Mouse (Mus musculus) CH12.LX (cell line): ENCODE measurements around the gene Nol8. TPM values are rescaled to one million over a fixed set of nuclear protein-coding genes. Genes with fewer than 3 reads are reported as not detected.

Experiments used
- DNase-seq: peaks from one replicate; pipeline ENCODE4 v3.0.0-alpha.2; 2013; ENCODE audit errors: extremely low read depth
- H3K27ac ChIP-seq: 2 replicates; pipeline ENCODE4 v1.5.1; 2012; ENCODE audit warnings: low read depth, mild to moderate bottlenecking, control low read depth, moderate library complexity; ENCODE audit not compliant: insufficient read depth
- H3K27me3 ChIP-seq: replicated peaks from 2 replicates; pipeline ENCODE3; 2012; ENCODE audit warnings: inconsistent platforms
- H3K36me3 ChIP-seq, 2 experiments: replicated peaks in 1 of 2; 2 replicates each; pipeline versions ENCODE3 to v1.6.1; 2012; ENCODE audit warnings: inconsistent platforms in 1 of 2, low read length in 1 of 2, mild to moderate bottlenecking in 1 of 2, mixed read lengths in 1 of 2, moderate library complexity in 1 of 2; ENCODE audit not compliant: control insufficient read depth in 1 of 2, insufficient read depth in 1 of 2
- H3K4me1 ChIP-seq, 2 experiments: 2 replicates each; pipeline ENCODE4 v1.6.1; 2012; ENCODE audit warnings: inconsistent platforms in 1 of 2, moderate library complexity in 1 of 2; ENCODE audit not compliant: insufficient read depth in 2 of 2, control insufficient read depth in 1 of 2
- H3K4me2 ChIP-seq: 2 replicates; pipeline ENCODE4 v1.6.1; 2012; ENCODE audit warnings: low read depth, mild to moderate bottlenecking, control low read depth; ENCODE audit not compliant: poor library complexity, insufficient read depth, severe bottlenecking
- H3K4me3 ChIP-seq, 3 experiments: fragments of 150-350 bp in 1 of 3; sonication (generic) in 1 of 3; replicated peaks in 1 of 3; 2 replicates each; pipeline versions ENCODE3 to v1.5.1; 2011 to 2012; ENCODE audit warnings: low read depth in 2 of 3, low read length in 2 of 3, mild to moderate bottlenecking in 2 of 3, moderate library complexity in 2 of 3, control low read depth in 1 of 3, improper control_type of control experiment in 1 of 3, inconsistent platforms in 1 of 3, mixed read lengths in 1 of 3; ENCODE audit not compliant: poor library complexity in 1 of 3
- H3K79me2 ChIP-seq: replicated peaks from 2 replicates; pipeline ENCODE4 v1.6.1; 2012; ENCODE audit warnings: mild to moderate bottlenecking, moderate library complexity; ENCODE audit not compliant: control insufficient read depth, poor library complexity, insufficient read depth, severe bottlenecking; ENCODE audit errors: extremely low read depth
- H3K9ac ChIP-seq: 2 replicates; pipeline ENCODE4 v1.6.1; 2012; ENCODE audit warnings: low read depth, mild to moderate bottlenecking, control low read depth, moderate library complexity; ENCODE audit not compliant: insufficient read depth
- H3K9me3 ChIP-seq: replicated peaks from 2 replicates; pipeline ENCODE3; 2012; ENCODE audit warnings: low read length, inconsistent platforms, mixed read lengths
- BHLHE40 ChIP-seq: IDR thresholded peaks from 2 replicates; pipeline ENCODE4 v1.6.1; 2011; ENCODE audit warnings: mild to moderate bottlenecking, low read depth, low read length, improper control_type of control experiment
- CHD1 ChIP-seq: IDR thresholded peaks from 2 replicates; pipeline ENCODE4 v1.6.1; 2012; ENCODE audit warnings: low read depth, low read length, improper control_type of control experiment, inconsistent platforms
- CHD2 ChIP-seq: IDR thresholded peaks from 2 replicates; pipeline ENCODE4 v1.6.1; 2011; ENCODE audit warnings: low read length, improper control_type of control experiment
- CTCF ChIP-seq, 2 experiments: IDR thresholded peaks in 1 of 2; conservative IDR thresholded peaks in 1 of 2; 2 replicates each; pipeline ENCODE4 v1.5.1; 2011 to 2012; ENCODE audit warnings: low read depth in 2 of 2, low read length in 2 of 2, improper control_type of control experiment in 1 of 2, inconsistent platforms in 1 of 2, mild to moderate bottlenecking in 1 of 2, moderate library complexity in 1 of 2
- ELF1 ChIP-seq: IDR thresholded peaks from 2 replicates; pipeline ENCODE4 v1.6.1; 2014; ENCODE audit warnings: low read depth, mild to moderate bottlenecking, inconsistent platforms, low read length, improper control_type of control experiment
- EP300 ChIP-seq: IDR thresholded peaks from 2 replicates; pipeline ENCODE4 v1.6.1; 2011; ENCODE audit warnings: low read length, improper control_type of control experiment
- ETS1 ChIP-seq: conservative IDR thresholded peaks from 2 replicates; pipeline ENCODE4 v1.6.1; 2012; ENCODE audit warnings: low read depth, mild to moderate bottlenecking, inconsistent platforms, low read length, improper control_type of control experiment, moderate library complexity
- HCFC1 ChIP-seq: IDR thresholded peaks from 2 replicates; pipeline ENCODE4 v1.6.1; 2012; ENCODE audit warnings: low read depth, mild to moderate bottlenecking, inconsistent platforms, low read length, improper control_type of control experiment
- IRF4 ChIP-seq: IDR thresholded peaks from 2 replicates; pipeline ENCODE4 v1.6.1; 2014; ENCODE audit warnings: low read depth, mild to moderate bottlenecking, inconsistent platforms, low read length, improper control_type of control experiment
- JUN ChIP-seq: IDR thresholded peaks from 2 replicates; pipeline ENCODE4 v1.6.1; 2011; ENCODE audit warnings: low read depth, mild to moderate bottlenecking, low read length, improper control_type of control experiment, moderate library complexity; ENCODE audit not compliant: insufficient read depth
- JUND ChIP-seq: conservative IDR thresholded peaks from 2 replicates; pipeline ENCODE4 v1.6.1; 2011; ENCODE audit warnings: low read depth, low read length, improper control_type of control experiment
- MAFK ChIP-seq: IDR thresholded peaks from 2 replicates; pipeline ENCODE4 v1.6.1; 2011; ENCODE audit warnings: low read length, improper control_type of control experiment; ENCODE audit not compliant: insufficient replicate concordance
- MAX ChIP-seq: IDR thresholded peaks from 2 replicates; pipeline ENCODE4 v1.6.1; 2011; ENCODE audit warnings: low read length, improper control_type of control experiment
- MAZ ChIP-seq: IDR thresholded peaks from 2 replicates; pipeline ENCODE4 v1.6.1; 2012; ENCODE audit warnings: low read depth, mild to moderate bottlenecking, inconsistent platforms, low read length, improper control_type of control experiment, moderate library complexity
- MEF2A ChIP-seq: IDR thresholded peaks from 2 replicates; pipeline ENCODE4 v1.6.1; 2014; ENCODE audit warnings: low read depth, mild to moderate bottlenecking, inconsistent platforms, low read length, improper control_type of control experiment, borderline replicate concordance
- MYC ChIP-seq: IDR thresholded peaks from 2 replicates; pipeline ENCODE4 v1.6.1; 2011; ENCODE audit warnings: low read depth, mild to moderate bottlenecking, improper control_type of control experiment, low read length
- NELFE ChIP-seq: IDR thresholded peaks from 2 replicates; pipeline ENCODE4 v1.6.1; 2011; ENCODE audit warnings: low read depth, low read length, improper control_type of control experiment
- NRF1 ChIP-seq: IDR thresholded peaks from 2 replicates; pipeline ENCODE4 v1.6.1; 2014; ENCODE audit warnings: low read depth, mild to moderate bottlenecking, inconsistent platforms, low read length, improper control_type of control experiment, moderate library complexity
- PAX5 ChIP-seq: IDR thresholded peaks from 2 replicates; pipeline ENCODE4 v1.6.1; 2012; ENCODE audit warnings: low read length, inconsistent platforms, mixed read lengths
- POLR2A ChIP-seq: IDR thresholded peaks from 2 replicates; pipeline ENCODE4 v1.6.1; 2011; ENCODE audit warnings: low read depth, mild to moderate bottlenecking, improper control_type of control experiment, low read length
- RAD21 ChIP-seq: IDR thresholded peaks from 2 replicates; pipeline ENCODE4 v1.6.1; 2011; ENCODE audit warnings: low read depth, mild to moderate bottlenecking, low read length, improper control_type of control experiment, moderate library complexity
- RCOR1 ChIP-seq: conservative IDR thresholded peaks from 2 replicates; pipeline ENCODE4 v1.6.1; 2012; ENCODE audit warnings: low read depth, mild to moderate bottlenecking, inconsistent platforms, low read length, improper control_type of control experiment
- SIN3A ChIP-seq: IDR thresholded peaks from 2 replicates; pipeline ENCODE4 v1.6.1; 2012; ENCODE audit warnings: low read length, improper control_type of control experiment, inconsistent platforms
- SMC3 ChIP-seq: IDR thresholded peaks from 2 replicates; pipeline ENCODE4 v1.6.1; 2011; ENCODE audit warnings: low read depth, low read length, improper control_type of control experiment
- TCF12 ChIP-seq: IDR thresholded peaks from 2 replicates; pipeline ENCODE4 v1.6.1; 2014; ENCODE audit warnings: low read depth, mild to moderate bottlenecking, inconsistent platforms, low read length, improper control_type of control experiment
- UBTF ChIP-seq: IDR thresholded peaks from 2 replicates; pipeline ENCODE4 v1.6.1; 2012; ENCODE audit warnings: low read depth, mild to moderate bottlenecking, inconsistent platforms, low read length, improper control_type of control experiment, moderate library complexity
- USF1 ChIP-seq: IDR thresholded peaks from 2 replicates; pipeline ENCODE4 v1.6.1; 2014; ENCODE audit warnings: low read depth, mild to moderate bottlenecking, inconsistent platforms, low read length, improper control_type of control experiment
- ZC3H11A ChIP-seq: IDR thresholded peaks from 2 replicates; pipeline ENCODE4 v1.6.1; 2012; ENCODE audit warnings: low read depth, mild to moderate bottlenecking, inconsistent platforms, low read length, improper control_type of control experiment
- ZKSCAN1 ChIP-seq: IDR thresholded peaks from 2 replicates; pipeline ENCODE4 v1.6.1; 2012; ENCODE audit warnings: low read depth, inconsistent platforms, low read length, improper control_type of control experiment, borderline replicate concordance
- ZMIZ1 ChIP-seq: IDR thresholded peaks from 2 replicates; pipeline ENCODE4 v1.6.1; 2012; ENCODE audit warnings: low read depth, mild to moderate bottlenecking, inconsistent platforms, low read length, improper control_type of control experiment
- ZNF384 ChIP-seq: IDR thresholded peaks from 2 replicates; pipeline ENCODE4 v1.6.1; 2012; ENCODE audit warnings: low read depth, low read length, improper control_type of control experiment, inconsistent platforms
- dilution Hi-C: fragments of 300-500 bp; cut with MboI; formaldehyde crosslinking; loops from 2 replicates; pipeline ENCODE4 v1.14.3; 2020; ENCODE audit warnings: low sequenced_read_pairs; ENCODE audit not compliant: extremely low pct_unique_long_range_greater_than_20kb, extremely low pct_ligation_motif_present
- in situ Hi-C: fragments of 300-500 bp; cut with MboI; formaldehyde crosslinking; loops from 3 replicates; pipeline ENCODE4 v1.14.3; 2019; ENCODE audit warnings: low sequenced_read_pairs, low pct_ligation_motif_present, low pct_unique_long_range_greater_than_20kb, mixed read lengths
- polyA plus RNA-seq: library from polyadenylated mRNA; unstranded; fragments of >175 nt; gene quantifications from 2 replicates; pipeline ENCODE4 v1.2.1, GENCODE M21; 2012; ENCODE audit warnings: low read depth; ENCODE audit not compliant: insufficient read length
- total RNA-seq, 2 experiments: library from RNA; depleted of rRNA; stranded (reverse); fragments of 300-350 nt in 1 of 2; fragments of >200 nt in 1 of 2; gene quantifications; 2 replicates each; pipeline ENCODE4 v1.2.3; 2012 to 2014

Gene Nol8
- total and polyA plus RNA-seq, 3 experiments, result 14.9 to 33.4 (median 32.8) TPM

DNA sequence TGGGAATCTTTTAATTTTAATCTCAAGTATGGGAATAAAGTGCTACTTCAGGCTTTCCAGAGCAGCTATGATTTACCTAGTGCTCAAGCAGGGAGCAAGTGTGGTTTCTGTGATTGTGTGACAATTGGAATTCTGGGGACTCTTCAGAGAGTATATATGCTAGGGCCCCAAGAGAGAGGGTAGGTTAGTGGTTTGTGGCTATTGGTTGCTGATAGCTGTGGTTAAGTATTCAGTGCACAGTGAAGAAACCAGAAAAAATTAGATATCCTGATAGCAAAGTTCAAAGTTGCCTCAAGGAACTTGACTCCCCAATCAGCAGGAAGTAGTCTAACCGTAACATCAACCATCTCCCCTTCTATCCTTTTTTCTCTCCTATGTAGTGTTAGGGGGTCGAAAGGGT is 24.9 kb downstream of the Nol8 start:
- in situ Hi-C loops, result no loop called here
- no peak overlapping the region for H3K4me3 ChIP-seq
- DNase-seq, result no peak
- no peaks in the 10 kb centered on the region for H3K9me3 ChIP-seq
- peaks cover 0 to 6% of the 10 kb centered on the region in 2 experiments; a peak in 2 of 4 replicates for H3K4me1 ChIP-seq
- dilution Hi-C loops, result no loop called here
- no peak overlapping the region for H3K9ac ChIP-seq
- H3K36me3 ChIP-seq, result peaks cover 27 to 61% of the 10 kb centered on the region in 2 experiments
- H3K27ac ChIP-seq, result no peak overlapping the region
- H3K4me2 ChIP-seq, result no peak overlapping the region
- TF ChIP-seq ZNF384 (no peak), CHD1 (no peak), ZMIZ1 (no peak), UBTF (no peak), RCOR1 (no peak), MEF2A (no peak)
- H3K27me3 ChIP-seq, result no peaks in the 10 kb centered on the region
- H3K79me2 ChIP-seq, result peaks cover 8% of the 10 kb centered on the region

DNA sequence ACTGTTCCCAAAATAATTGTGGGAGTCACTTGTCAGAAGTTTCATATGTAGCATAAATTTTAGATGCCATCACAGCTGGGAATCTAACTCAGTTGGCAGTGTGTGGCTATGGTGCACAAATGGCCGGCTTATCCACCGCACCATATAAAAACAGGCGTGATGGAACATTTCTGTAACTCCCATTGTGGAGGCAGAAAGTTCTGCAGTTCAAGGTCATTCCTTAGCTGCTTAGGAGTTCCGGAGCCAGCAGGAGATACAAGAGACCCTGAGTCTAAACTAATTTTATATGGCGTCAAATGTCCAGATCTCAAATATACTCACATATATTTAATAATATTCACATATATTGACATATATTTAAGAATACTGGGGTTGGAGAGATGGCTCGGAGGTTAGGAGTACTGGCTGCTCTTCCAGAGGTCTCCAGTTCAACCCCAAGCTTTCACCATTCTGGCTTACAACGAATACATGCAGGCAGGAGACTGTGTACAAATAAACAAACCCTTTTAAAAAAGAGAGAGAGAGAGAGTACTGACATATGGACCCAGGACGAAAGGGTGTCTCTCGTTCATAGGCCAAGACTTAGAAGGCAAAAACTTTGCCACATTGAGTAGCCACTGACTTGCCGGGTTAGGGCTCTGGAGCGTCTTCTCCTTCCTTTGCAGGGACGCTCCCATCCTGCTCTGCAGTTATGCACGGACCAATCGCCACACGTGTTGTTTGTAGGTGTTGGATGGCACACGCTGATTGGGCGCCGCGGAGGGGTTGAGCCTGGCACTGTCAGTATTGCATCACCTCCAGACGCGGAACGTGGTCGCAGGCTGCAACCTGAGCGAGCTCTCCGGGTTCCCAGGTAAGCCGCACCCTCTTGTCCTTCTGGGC is 28.7 kb downstream of the Nol8 start, which contains the start of gene Iars:
TSS of gene Iars (plus strand) at position 750 of the 882 bp plus-strand sequence.
- Histone ChIP-seq H3K4me2 (peak within 1 kb of the TSS; percentile 92), H3K79me2 (peaks cover 46% of the 10 kb centered on the region), H3K36me3 (peaks cover 18 to 55% of the 10 kb centered on the region in 2 experiments), H3K4me3 (peak within 1 kb of the TSS; percentile 75 to 89 (median 83)), H3K9me3 (no peaks in the 10 kb centered on the region), H3K4me1 (peaks cover 4 to 30% of the 10 kb centered on the region in 2 experiments; a peak in 3 of 4 replicates), H3K9ac (peak within 1 kb of the TSS; percentile 91), H3K27ac (peak within 1 kb of the TSS; percentile 47; the same call in 1 of the 2 replicates), H3K27me3 (no peaks in the 10 kb centered on the region)
- in situ Hi-C loops (no loop called here), dilution Hi-C loops (no loop called here)
- peak; percentile 98 for DNase-seq
- peak; percentile 96 for TF ChIP-seq NELFE
- TF ChIP-seq HCFC1, result peak; percentile 88
- TF ChIP-seq MAZ, result no peak
- no peak for TF ChIP-seq ZNF384
- TF ChIP-seq BHLHE40, result no peak
- no peak for TF ChIP-seq MEF2A
- TF ChIP-seq NRF1, result peak; percentile 47
- TF ChIP-seq MAFK, result no peak
- TF ChIP-seq SMC3, result no peak
- TF ChIP-seq ETS1, result no peak
- TF ChIP-seq ZC3H11A, result no peak
- TF ChIP-seq SIN3A, result peak; percentile 93
- no peak for TF ChIP-seq IRF4
- no peak for TF ChIP-seq USF1
- TF ChIP-seq PAX5, result no peak
- TF ChIP-seq RCOR1, result no peak
- peak; percentile 57 for TF ChIP-seq JUN
- TF ChIP-seq ZMIZ1, result peak; percentile 35; the same call in 1 of the 2 replicates
- TF ChIP-seq CHD2, result peak; percentile 94
- peak; percentile 79 for TF ChIP-seq TCF12
- TF ChIP-seq MYC, result peak; percentile 100
- TF ChIP-seq ELF1, result peak; percentile 80
- TF ChIP-seq EP300, result no peak
- TF ChIP-seq JUND, result peak; percentile 71; the same call in 1 of the 2 replicates
- TF ChIP-seq MAX, result peak; percentile 99
- TF ChIP-seq ZKSCAN1, result no peak
- no peak for TF ChIP-seq RAD21
- TF ChIP-seq CTCF (conservative IDR thresholded peaks at IDR 0.05 in 1 of 2, IDR thresholded peaks at IDR 0.05 in 1 of 2; ENCODE audit: low read depth in 2 of 2, low read length in 2 of 2), result no peak
- peak; percentile 89 for TF ChIP-seq POLR2A
